Mouse (Mus musculus) liver, postnatal 0 days (tissue): ENCODE results near the gene Mlx.

ENCODE experiments used
- CTCF ChIP-seq: sonication (generic); IDR thresholded peaks from 2 replicates; pipeline ENCODE4 v1.5.1; 2016; ENCODE audit warnings: antibody characterized with exemption, low read depth
- EP300 ChIP-seq: IDR thresholded peaks from 2 replicates; pipeline ENCODE4 v1.6.1; 2016; ENCODE audit warnings: antibody characterized with exemption, low read depth, mild to moderate bottlenecking

DNA sequence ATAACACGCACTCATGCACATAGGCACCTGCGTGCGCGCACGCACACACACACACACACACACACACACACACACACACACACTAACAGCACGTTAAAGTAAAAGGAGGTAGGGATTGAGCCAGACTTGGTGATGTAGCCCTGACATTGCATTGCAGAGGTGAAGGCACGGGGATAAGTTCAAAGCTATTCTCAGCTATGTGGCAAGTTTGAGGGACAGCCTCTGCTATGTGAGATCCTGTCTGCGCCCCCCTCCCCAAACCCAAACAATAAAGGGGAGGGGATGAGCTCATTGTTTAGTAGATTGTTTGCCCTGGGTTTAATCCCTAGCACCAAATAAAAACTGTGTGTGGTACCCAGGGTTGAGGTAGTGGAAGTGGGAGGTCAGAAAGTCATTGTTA is 54.0 kb downstream of the Mlx start:
- no peak for TF ChIP-seq CTCF
- TF ChIP-seq EP300 = no peak
